Mouse (Mus musculus): Measurements from ENCODE around the gene Rtn4rl1. TPM values are rescaled to one million over a fixed set of nuclear protein-coding genes. Genes with fewer than 3 reads are reported as not detected.

Rtn4rl1 gene
- polyA plus RNA-seq, 1 experiment from 2014 or later, result 2.9 TPM

- no peak for ATAC-seq (ENCODE audit: low read depth)
- Histone ChIP-seq H3K27ac (ENCODE audit: low read length) (no peak overlapping the region), H3K27me3 (ENCODE audit: control insufficient read depth, insufficient read depth, low read depth, low read length) (no peaks in the 10 kb centered on the region), H3K4me3 (ENCODE audit: low read length) (no peak overlapping the region), H3K9me3 (ENCODE audit: control insufficient read depth, low read length) (no peaks in the 10 kb centered on the region), H3K36me3 (ENCODE audit: control insufficient read depth, insufficient read depth, low read length) (no peaks in the 10 kb centered on the region), H3K9ac (ENCODE audit: low read length) (no peak overlapping the region), H3K4me1 (replicated peaks; ENCODE audit: control insufficient read depth, insufficient read depth, low read length) (peaks cover 9% of the 10 kb centered on the region; the same call in 1 of the 2 replicates), H3K4me2 (ENCODE audit: low read depth, low read length) (no peak overlapping the region)
- WGBS, result 93% methylated on average over 4 of the region's 4 CpGs
These were observed 68.1 kb downstream of the Rtn4rl1 start for GRCm38 (mm10) chr11:75261730-75262129.

GRCm38 (mm10) chr11:75262181-75262580 is 68.6 kb downstream of the Rtn4rl1 start:
- H3K4me1 ChIP-seq (replicated peaks; ENCODE audit: control insufficient read depth, insufficient read depth, low read length), result peaks cover 9% of the 10 kb centered on the region; the same call in 1 of the 2 replicates

GRCm38 (mm10) chr11:75262791-75263190 is 69.2 kb downstream of the Rtn4rl1 start:
- Histone ChIP-seq H3K9me3 (ENCODE audit: control insufficient read depth, low read length) (no peaks in the 10 kb centered on the region), H3K4me1 (replicated peaks; ENCODE audit: control insufficient read depth, insufficient read depth, low read length) (peaks cover 9% of the 10 kb centered on the region; the same call in 1 of the 2 replicates), H3K27ac (ENCODE audit: low read length) (peak overlapping the region; percentile 64), H3K9ac (ENCODE audit: low read length) (no peak overlapping the region), H3K4me2 (ENCODE audit: low read depth, low read length) (no peak overlapping the region), H3K4me3 (ENCODE audit: low read length) (no peak overlapping the region), H3K36me3 (ENCODE audit: control insufficient read depth, insufficient read depth, low read length) (no peaks in the 10 kb centered on the region), H3K27me3 (ENCODE audit: control insufficient read depth, insufficient read depth, low read depth, low read length) (no peaks in the 10 kb centered on the region)
- ATAC-seq (ENCODE audit: low read depth), result peak; percentile 6
- WGBS, result 32% methylated on average over 5 of the region's 5 CpGs

More at GRCm38 (mm10) chr11:75262181-75262580, 68.6 kb downstream of the Rtn4rl1 start:
- Histone ChIP-seq H3K4me3 (ENCODE audit: low read length) (no peak overlapping the region), H3K4me2 (ENCODE audit: low read depth, low read length) (no peak overlapping the region), H3K9ac (ENCODE audit: low read length) (no peak overlapping the region), H3K27ac (ENCODE audit: low read length) (no peak overlapping the region), H3K9me3 (ENCODE audit: control insufficient read depth, low read length) (no peaks in the 10 kb centered on the region), H3K36me3 (ENCODE audit: control insufficient read depth, insufficient read depth, low read length) (no peaks in the 10 kb centered on the region), H3K27me3 (ENCODE audit: control insufficient read depth, insufficient read depth, low read depth, low read length) (no peaks in the 10 kb centered on the region)
- ATAC-seq (ENCODE audit: low read depth), result no peak
- 67% methylated on average over 3 of the region's 3 CpGs for WGBS

GRCm38 (mm10) chr11:75263274-75263963 is 69.8 kb downstream of the Rtn4rl1 start:
- Histone ChIP-seq H3K27ac (ENCODE audit: low read length) (peak overlapping the region; percentile 64), H3K4me2 (ENCODE audit: low read depth, low read length) (no peak overlapping the region), H3K36me3 (ENCODE audit: control insufficient read depth, insufficient read depth, low read length) (no peaks in the 10 kb centered on the region), H3K27me3 (ENCODE audit: control insufficient read depth, insufficient read depth, low read depth, low read length) (no peaks in the 10 kb centered on the region), H3K4me3 (ENCODE audit: low read length) (no peak overlapping the region), H3K9me3 (ENCODE audit: control insufficient read depth, low read length) (no peaks in the 10 kb centered on the region), H3K4me1 (replicated peaks; ENCODE audit: control insufficient read depth, insufficient read depth, low read length) (peaks cover 9% of the 10 kb centered on the region; the same call in 1 of the 2 replicates), H3K9ac (ENCODE audit: low read length) (no peak overlapping the region)
- WGBS, result 53% methylated on average over 15 of the region's 15 CpGs
- ATAC-seq (ENCODE audit: low read depth), result peak; percentile 55

- H3K27me3 ChIP-seq (ENCODE audit: control insufficient read depth, insufficient read depth, low read depth, low read length), result no peaks in the 10 kb centered on the region
- WGBS, result 65% methylated on average over 6 of the region's 6 CpGs
- H3K9me3 ChIP-seq (ENCODE audit: control insufficient read depth, low read length), result no peaks in the 10 kb centered on the region
- H3K9ac ChIP-seq (ENCODE audit: low read length), result no peak overlapping the region
- ATAC-seq (ENCODE audit: low read depth), result peak; percentile 41; the same call in 1 of the 2 replicates
- no peak overlapping the region for H3K27ac ChIP-seq (ENCODE audit: low read length)
- no peak overlapping the region for H3K4me2 ChIP-seq (ENCODE audit: low read depth, low read length)
- no peaks in the 10 kb centered on the region for H3K36me3 ChIP-seq (ENCODE audit: control insufficient read depth, insufficient read depth, low read length)
- H3K4me1 ChIP-seq (replicated peaks; ENCODE audit: control insufficient read depth, insufficient read depth, low read length), result peaks cover 9% of the 10 kb centered on the region; the same call in 1 of the 2 replicates
- no peak overlapping the region for H3K4me3 ChIP-seq (ENCODE audit: low read length)
These were observed 70.4 kb downstream of the Rtn4rl1 start for GRCm38 (mm10) chr11:75263964-75264312.

- Histone ChIP-seq H3K36me3 (ENCODE audit: control insufficient read depth, insufficient read depth, low read length) (no peaks in the 10 kb centered on the region), H3K4me1 (replicated peaks; ENCODE audit: control insufficient read depth, insufficient read depth, low read length) (peaks cover 9% of the 10 kb centered on the region; the same call in 1 of the 2 replicates), H3K4me2 (ENCODE audit: low read depth, low read length) (no peak overlapping the region), H3K9ac (ENCODE audit: low read length) (no peak overlapping the region), H3K27me3 (ENCODE audit: control insufficient read depth, insufficient read depth, low read depth, low read length) (no peaks in the 10 kb centered on the region), H3K9me3 (ENCODE audit: control insufficient read depth, low read length) (no peaks in the 10 kb centered on the region), H3K27ac (ENCODE audit: low read length) (no peak overlapping the region), H3K4me3 (ENCODE audit: low read length) (no peak overlapping the region)
- ATAC-seq (ENCODE audit: low read depth), result no peak
- WGBS, result 79% methylated on average over 6 of the region's 6 CpGs
These were observed 71.0 kb downstream of the Rtn4rl1 start for GRCm38 (mm10) chr11:75264550-75264949.

- no peak overlapping the region for H3K4me2 ChIP-seq (ENCODE audit: low read depth, low read length)
- ATAC-seq (ENCODE audit: low read depth), result no peak
- H3K27ac ChIP-seq (ENCODE audit: low read length), result no peak overlapping the region
- no peaks in the 10 kb centered on the region for H3K9me3 ChIP-seq (ENCODE audit: control insufficient read depth, low read length)
- H3K4me3 ChIP-seq (ENCODE audit: low read length), result no peak overlapping the region
- H3K36me3 ChIP-seq (ENCODE audit: control insufficient read depth, insufficient read depth, low read length), result no peaks in the 10 kb centered on the region
- H3K9ac ChIP-seq (ENCODE audit: low read length), result no peak overlapping the region
- H3K27me3 ChIP-seq (ENCODE audit: control insufficient read depth, insufficient read depth, low read depth, low read length), result no peaks in the 10 kb centered on the region
- peaks cover 9% of the 10 kb centered on the region; the same call in 1 of the 2 replicates for H3K4me1 ChIP-seq (replicated peaks; ENCODE audit: control insufficient read depth, insufficient read depth, low read length)
- WGBS, result 64% methylated on average over 15 of the region's 15 CpGs
These were observed 72.0 kb downstream of the Rtn4rl1 start for GRCm38 (mm10) chr11:75265545-75265944.

GRCm38 (mm10) chr11:75267826-75268281 is 74.3 kb downstream of the Rtn4rl1 start:
- no peaks in the 10 kb centered on the region for H3K36me3 ChIP-seq (ENCODE audit: control insufficient read depth, insufficient read depth, low read length)
- H3K4me2 ChIP-seq (ENCODE audit: low read depth, low read length), result no peak overlapping the region
- H3K4me1 ChIP-seq (replicated peaks; ENCODE audit: control insufficient read depth, insufficient read depth, low read length), result peaks cover 5% of the 10 kb centered on the region; the same call in 1 of the 2 replicates
- no peak overlapping the region for H3K27ac ChIP-seq (ENCODE audit: low read length)
- ATAC-seq (ENCODE audit: low read depth), result no peak
- H3K9ac ChIP-seq (ENCODE audit: low read length), result no peak overlapping the region
- no peaks in the 10 kb centered on the region for H3K9me3 ChIP-seq (ENCODE audit: control insufficient read depth, low read length)
- H3K27me3 ChIP-seq (ENCODE audit: control insufficient read depth, insufficient read depth, low read depth, low read length), result no peaks in the 10 kb centered on the region
- 36% methylated on average over 9 of the region's 9 CpGs for WGBS
- no peak overlapping the region for H3K4me3 ChIP-seq (ENCODE audit: low read length)

GRCm38 (mm10) chr11:75268492-75268891 is 74.9 kb downstream of the Rtn4rl1 start:
- Histone ChIP-seq H3K4me1 (replicated peaks; ENCODE audit: control insufficient read depth, insufficient read depth, low read length) (peaks cover 3% of the 10 kb centered on the region; the same call in 1 of the 2 replicates), H3K4me2 (ENCODE audit: low read depth, low read length) (no peak overlapping the region), H3K27me3 (ENCODE audit: control insufficient read depth, insufficient read depth, low read depth, low read length) (no peaks in the 10 kb centered on the region), H3K4me3 (ENCODE audit: low read length) (no peak overlapping the region), H3K27ac (ENCODE audit: low read length) (no peak overlapping the region), H3K9ac (ENCODE audit: low read length) (no peak overlapping the region), H3K9me3 (ENCODE audit: control insufficient read depth, low read length) (no peaks in the 10 kb centered on the region), H3K36me3 (ENCODE audit: control insufficient read depth, insufficient read depth, low read length) (no peaks in the 10 kb centered on the region)
- peak; percentile 32; the same call in 1 of the 2 replicates for ATAC-seq (ENCODE audit: low read depth)
- WGBS, result 44% methylated on average over 5 of the region's 5 CpGs

All from lung, embryonic 16.5 days (tissue).